Mouse (Mus musculus) small intestine, adult 2 months (tissue): ENCODE data around the gene Olfr1410. TPM values are rescaled to one million over a fixed set of nuclear protein-coding genes. Genes with fewer than 3 reads are reported as not detected.

Experiments
- H3K27ac ChIP-seq: fragments of 200-500 bp; 2 replicates; pipeline ENCODE4 v1.5.1; 2012; ENCODE audit warnings: low read depth, low read length, control low read depth, inconsistent platforms; ENCODE audit not compliant: insufficient read depth
- H3K27me3 ChIP-seq: fragments of 200-500 bp; 2 replicates; pipeline ENCODE4 v1.6.1; 2012; ENCODE audit warnings: mild to moderate bottlenecking, moderate library complexity, low read length, inconsistent platforms; ENCODE audit not compliant: control insufficient read depth, insufficient read depth
- H3K36me3 ChIP-seq: fragments of 200-500 bp; 2 replicates; pipeline ENCODE4 v1.6.1; 2012; ENCODE audit warnings: mild to moderate bottlenecking, low read length, control low read depth, inconsistent platforms; ENCODE audit not compliant: control insufficient read depth, insufficient read depth
- H3K4me1 ChIP-seq: fragments of 200-500 bp; 2 replicates; pipeline ENCODE4 v1.6.1; 2012; ENCODE audit warnings: low read length, inconsistent platforms, mixed read lengths; ENCODE audit not compliant: control insufficient read depth, insufficient read depth, insufficient read length
- H3K4me3 ChIP-seq: fragments of 200-500 bp; 2 replicates; pipeline ENCODE4 v1.5.1; 2012; ENCODE audit warnings: low read depth, mild to moderate bottlenecking, control low read depth, inconsistent platforms, low read length, moderate library complexity
- CTCF ChIP-seq: fragments of 200-500 bp; IDR thresholded peaks from 2 replicates; pipeline ENCODE4 v1.5.1; 2012; ENCODE audit warnings: low read depth, mild to moderate bottlenecking, control low read depth, inconsistent platforms, low read length, moderate library complexity, mixed read lengths; ENCODE audit not compliant: insufficient replicate concordance, insufficient read length; ENCODE audit errors: extremely low read depth
- POLR2A ChIP-seq: fragments of 200-500 bp; IDR thresholded peaks from 2 replicates; pipeline ENCODE4 v1.6.1; 2012; ENCODE audit warnings: low read depth, mild to moderate bottlenecking, control low read depth, inconsistent platforms, low read length, moderate library complexity
- WGBS: fragments of 180-500 bp; shearing (Covaris S2); methylation state at CpG from one replicate; pipeline ENCODE4 v1.1.7; 2018; 5-methylcytosine and 5-hydroxymethylcytosine counted together
- polyA plus RNA-seq: library from polyadenylated mRNA; depleted of rRNA; stranded (reverse); fragments of >200 nt; gene quantifications from 2 replicates; pipeline ENCODE4 v1.2.3, GENCODE M21; 2012

Gene Olfr1410
- polyA plus RNA-seq, 1 experiment = not detected

- H3K27ac ChIP-seq = no peak overlapping the region
- no peaks in the 10 kb centered on the region for H3K27me3 ChIP-seq
- H3K4me3 ChIP-seq = no peak overlapping the region
- 56% methylated on average over 7 of the region's 7 CpGs for WGBS
- H3K36me3 ChIP-seq = no peaks in the 10 kb centered on the region
- no peak for TF ChIP-seq POLR2A
- no peak for TF ChIP-seq CTCF
- H3K4me1 ChIP-seq = peaks cover 5% of the 10 kb centered on the region; the same call in 1 of the 2 replicates
Observed at GRCm38 (mm10) chr1:92646601-92647000, 41.0 kb downstream of the Olfr1410 start.

GRCm38 (mm10) chr1:92647026-92647425, 41.4 kb downstream of the Olfr1410 start:
- WGBS = 70% methylated on average over 4 of the region's 4 CpGs
- H3K27ac ChIP-seq = no peak overlapping the region
- no peak for TF ChIP-seq CTCF
- no peak for TF ChIP-seq POLR2A
- H3K27me3 ChIP-seq = no peaks in the 10 kb centered on the region
- peaks cover 5% of the 10 kb centered on the region; the same call in 1 of the 2 replicates for H3K4me1 ChIP-seq
- H3K4me3 ChIP-seq = no peak overlapping the region
- no peaks in the 10 kb centered on the region for H3K36me3 ChIP-seq

GRCm38 (mm10) chr1:92647752-92648151, 42.2 kb downstream of the Olfr1410 start:
- H3K27ac ChIP-seq = no peak overlapping the region
- no peak overlapping the region for H3K4me3 ChIP-seq
- H3K27me3 ChIP-seq = no peaks in the 10 kb centered on the region
- WGBS = 9% methylated on average over 8 of the region's 8 CpGs
- peaks cover 2% of the 10 kb centered on the region; the same call in 1 of the 2 replicates for H3K4me1 ChIP-seq
- peak; percentile 89; the same call in 1 of the 2 replicates for TF ChIP-seq CTCF
- no peak for TF ChIP-seq POLR2A
- no peaks in the 10 kb centered on the region for H3K36me3 ChIP-seq

GRCm38 (mm10) chr1:92648197-92648596, 42.6 kb downstream of the Olfr1410 start:
- no peak overlapping the region for H3K4me3 ChIP-seq
- no peak for TF ChIP-seq CTCF
- TF ChIP-seq POLR2A = no peak
- no peaks in the 10 kb centered on the region for H3K27me3 ChIP-seq
- H3K4me1 ChIP-seq = peaks cover 2% of the 10 kb centered on the region; the same call in 1 of the 2 replicates
- no peaks in the 10 kb centered on the region for H3K36me3 ChIP-seq
- WGBS = 36% methylated on average over 10 of the region's 10 CpGs
- no peak overlapping the region for H3K27ac ChIP-seq

GRCm38 (mm10) chr1:92648673-92649072, 43.1 kb downstream of the Olfr1410 start, which contains the start of gene Otos:
Otos (minus strand) TSS chr1:92648841.
- TF ChIP-seq CTCF = peak; percentile 75; the same call in 1 of the 2 replicates
- TF ChIP-seq POLR2A = no peak
- Histone ChIP-seq H3K4me3 (no peak within 1 kb of the TSS), H3K4me1 (peaks cover 2% of the 10 kb centered on the region; the same call in 1 of the 2 replicates), H3K27me3 (no peaks in the 10 kb centered on the region), H3K36me3 (no peaks in the 10 kb centered on the region), H3K27ac (no peak within 1 kb of the TSS)
- 16% methylated on average over 8 of the region's 8 CpGs for WGBS

- no peaks in the 10 kb centered on the region for H3K27me3 ChIP-seq
- WGBS = 77% methylated on average over 3 of the region's 3 CpGs
- H3K27ac ChIP-seq = no peak overlapping the region
- H3K36me3 ChIP-seq = no peaks in the 10 kb centered on the region
- H3K4me1 ChIP-seq = peaks cover 2% of the 10 kb centered on the region; the same call in 1 of the 2 replicates
- TF ChIP-seq POLR2A (no peak), CTCF (no peak)
- no peak overlapping the region for H3K4me3 ChIP-seq
Observed at GRCm38 (mm10) chr1:92651467-92651866, 45.9 kb downstream of the Olfr1410 start.

GRCm38 (mm10) chr1:92653179-92653578, 47.6 kb downstream of the Olfr1410 start:
- Histone ChIP-seq H3K4me3 (no peak overlapping the region), H3K27ac (no peak overlapping the region), H3K4me1 (peaks cover 2% of the 10 kb centered on the region; the same call in 1 of the 2 replicates), H3K27me3 (no peaks in the 10 kb centered on the region), H3K36me3 (no peaks in the 10 kb centered on the region)
- 87% methylated on average over 3 of the region's 3 CpGs for WGBS
- TF ChIP-seq POLR2A = no peak
- TF ChIP-seq CTCF = no peak

- no peaks in the 10 kb centered on the region for H3K4me1 ChIP-seq
- no peak overlapping the region for H3K4me3 ChIP-seq
- H3K27ac ChIP-seq = no peak overlapping the region
- H3K27me3 ChIP-seq = no peaks in the 10 kb centered on the region
- no peaks in the 10 kb centered on the region for H3K36me3 ChIP-seq
- TF ChIP-seq CTCF = no peak
- no peak for TF ChIP-seq POLR2A
- 49% methylated on average over 2 of the region's 2 CpGs for WGBS
Observed at GRCm38 (mm10) chr1:92654676-92655075, 49.1 kb downstream of the Olfr1410 start.
